Mouse (Mus musculus): Measurements from ENCODE around the gene Taf11.

GRCm38 (mm10) chr17:27920676-27921075 is 11.0 kb upstream of the Taf11 start:
- TF ChIP-seq EP300 (IDR thresholded peaks at IDR 0.05) (no peak), CTCF (IDR thresholded peaks at IDR 0.05) (no peak; the same call in 1 of the 2 replicates)

Measured in lung, postnatal 0 days (tissue).